Mouse (Mus musculus) cerebellum, adult 2 months (tissue): ENCODE data around the gene Ankrd9.

Experiments
- CTCF ChIP-seq: fragments of 200-500 bp; IDR thresholded peaks from 2 replicates; pipeline ENCODE4 v1.5.1; 2011; ENCODE audit warnings: low read depth, mild to moderate bottlenecking, control low read depth, low read length, moderate library complexity, borderline replicate concordance; ENCODE audit not compliant: insufficient read depth
- POLR2A ChIP-seq: fragments of 200-500 bp; IDR thresholded peaks from 2 replicates; pipeline ENCODE4 v1.6.1; 2011; ENCODE audit warnings: low read length, control low read depth, borderline replicate concordance; ENCODE audit not compliant: insufficient read depth

- TF ChIP-seq POLR2A (no peak), CTCF (no peak)
Measured at GRCm38 (mm10) chr12:110976589-110977344, 2.1 kb downstream of the Ankrd9 start.
